8 mouse cellular contexts compared by ENCODE assay signal in the genomic region with DNA sequence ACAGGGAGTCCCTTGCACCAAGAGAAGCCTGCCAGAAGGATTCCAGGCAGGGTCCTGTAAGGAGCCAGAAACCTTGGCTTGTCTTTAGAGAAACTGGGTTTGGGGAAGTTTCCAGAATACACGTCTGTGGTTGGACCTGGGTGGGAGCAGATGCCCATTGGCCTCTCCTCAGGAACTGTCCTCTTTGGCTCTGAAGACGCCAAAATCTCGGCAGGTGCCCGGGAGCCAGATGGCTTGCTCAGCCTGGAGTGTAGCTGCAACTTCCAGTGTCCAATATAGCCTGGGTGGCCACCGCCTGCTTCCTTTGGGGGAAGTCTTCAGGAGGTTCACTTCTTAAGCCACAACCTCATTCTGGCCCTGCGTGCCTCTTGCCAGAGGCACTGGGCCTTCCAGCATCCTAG. TPM values are rescaled to one million over a fixed set of nuclear protein-coding genes. Genes with fewer than 3 reads are reported as not detected.
DNase-seq lines count a peak whose midpoint lies in the region; ATAC-seq lines count a peak whose summit lies in the region.

No protein-coding gene starts in this region.

- H3K36me3 ChIP-seq in midbrain, embryonic 10.5 days: peaks cover 41% of the 10 kb centered on the region
- H3K36me3 ChIP-seq in midbrain, embryonic 14.5 days (ENCODE audit: control insufficient read depth, insufficient read depth, low read length): peaks cover 48% of the 10 kb centered on the region
- H3K36me3 ChIP-seq in hindbrain, embryonic 10.5 days: peaks cover 45% of the 10 kb centered on the region
- H3K36me3 ChIP-seq in macrophage (ENCODE audit: inconsistent target): peaks cover 27% of the 10 kb centered on the region

- peak overlapping the region; percentile 47; the same call in 1 of the 2 replicates for H3K4me3 ChIP-seq in midbrain, embryonic 10.5 days
- no peak overlapping the region for H3K4me3 ChIP-seq in midbrain, embryonic 14.5 days (replicated peaks; ENCODE audit: low read depth, low read length)
- H3K4me3 ChIP-seq in hindbrain, embryonic 10.5 days: peak overlapping the region; percentile 46; the same call in 1 of the 2 replicates
- no peak overlapping the region for H3K4me3 ChIP-seq in macrophage (ENCODE audit: inconsistent target)

- no peak for DNase-seq in midbrain, embryonic 10.5 days (ENCODE audit: low spot score)
- DNase-seq in midbrain, embryonic 14.5 days: no peak
- no peak for DNase-seq in hindbrain, embryonic 10.5 days (ENCODE audit: low spot score)
- no peak for DNase-seq in ovary, postnatal 10 days (ENCODE audit: low spot score)
- DNase-seq in retina, embryonic 14.5 days (ENCODE audit: low spot score): no peak

- peaks cover 53% of the 10 kb centered on the region for H3K4me1 ChIP-seq in midbrain, embryonic 10.5 days
- peaks cover 29% of the 10 kb centered on the region for H3K4me1 ChIP-seq in midbrain, embryonic 14.5 days (ENCODE audit: control insufficient read depth, insufficient read depth, low read length)
- peaks cover 62% of the 10 kb centered on the region for H3K4me1 ChIP-seq in hindbrain, embryonic 10.5 days (replicated peaks)

- no peaks in the 10 kb centered on the region for H3K79me2 ChIP-seq in macrophage (ENCODE audit: inconsistent target)

- no peak for ATAC-seq in midbrain, embryonic 14.5 days (ENCODE audit: low FRiP score, low TSS enrichment)
- ATAC-seq in common myeloid progenitor, adult 5-6 weeks (replicated peaks; ENCODE audit: low read depth, poor library complexity, severe bottlenecking): 0 out of 2 replicates have a peak, but pooled peaks have one; percentile 9
- ATAC-seq in CD4-positive, CD25-positive, alpha-beta regulatory T cell, adult 4 months: no peak

- H3K9me3 ChIP-seq in midbrain, embryonic 10.5 days (replicated peaks): no peaks in the 10 kb centered on the region
- no peaks in the 10 kb centered on the region for H3K9me3 ChIP-seq in midbrain, embryonic 14.5 days (ENCODE audit: control insufficient read depth, low read length)
- H3K9me3 ChIP-seq in hindbrain, embryonic 10.5 days: no peaks in the 10 kb centered on the region

- WGBS in midbrain, embryonic 10.5 days: 36% methylated on average over 6 of the region's 6 CpGs
- 41% methylated on average over 6 of the region's 6 CpGs for WGBS in midbrain, embryonic 14.5 days
- 32% methylated on average over 6 of the region's 6 CpGs for WGBS in hindbrain, embryonic 10.5 days
- WGBS in macrophage (ENCODE audit: missing documents): 5% methylated on average over 6 of the region's 6 CpGs

- H3K27ac ChIP-seq in midbrain, embryonic 10.5 days (replicated peaks): no peak overlapping the region
- H3K27ac ChIP-seq in midbrain, embryonic 14.5 days (replicated peaks; ENCODE audit: low read depth, low read length): no peak overlapping the region
- H3K27ac ChIP-seq in hindbrain, embryonic 10.5 days: no peak overlapping the region
- H3K27ac ChIP-seq in macrophage: 0 out of 2 replicates have a peak overlapping the region, but pooled peaks have one; percentile 10

- H3K9ac ChIP-seq in midbrain, embryonic 14.5 days (replicated peaks; ENCODE audit: low read length): no peak overlapping the region; the same call in 1 of the 2 replicates

- H3K27me3 ChIP-seq in midbrain, embryonic 10.5 days (ENCODE audit: low read depth, poor library complexity, severe bottlenecking): peaks cover 46% of the 10 kb centered on the region
- H3K27me3 ChIP-seq in midbrain, embryonic 14.5 days (ENCODE audit: control insufficient read depth, insufficient read depth, low read length): peaks cover 41% of the 10 kb centered on the region
- peaks cover 46% of the 10 kb centered on the region for H3K27me3 ChIP-seq in hindbrain, embryonic 10.5 days (ENCODE audit: insufficient read depth, poor library complexity, severe bottlenecking)

- H3K4me2 ChIP-seq in midbrain, embryonic 14.5 days (ENCODE audit: low read length): no peak overlapping the region

RNA-seq across cellular contexts. Expression of a gene that starts 0.3 kb away (rescaled TPM):
- polyA plus RNA-seq in midbrain, embryonic 10.5 days (2016; fragmentation: Nextera tagmentation; extraction: Ambion mirVana): 0.05 and 0.27 TPM in 2 replicates
- polyA plus RNA-seq in midbrain, embryonic 14.5 days (2014; fragmentation: Nextera tagmentation; extraction: Ambion mirVana): 8.8 and 9.2 TPM in 2 replicates
- 0.55 TPM in 1 of 2 replicates, not detected in the other for total RNA-seq in common myeloid progenitor, adult 5-6 weeks (2017)
- 0.05 and 0.44 TPM in 2 replicates for polyA plus RNA-seq in hindbrain, embryonic 10.5 days (2016; fragmentation: Nextera tagmentation; extraction: Ambion mirVana)
- total RNA-seq in macrophage (2018; cell fraction: chromatin; rRNA removed): 1 to 10 TPM in 15 of 26 experiments, under 1 TPM in 11; 0.28 to 3.6 (median 1.1) TPM
- total RNA-seq in macrophage (2018; cell fraction: cytosol; rRNA removed): under 1 TPM; 0.04 to 0.44 (median 0.14) TPM
- 1 to 10 TPM in 11 of 26 experiments, under 1 TPM in 14, not detected in 1; 0.27 to 2.4 (median 0.85) TPM for total RNA-seq in macrophage (2018; cell fraction: nucleus; rRNA removed)
- 0.07 to 0.50 TPM (median 0.26 TPM) in 3 replicates for polyA plus RNA-seq in macrophage (2018)
- polyA plus RNA-seq in CD4-positive, CD25-positive, alpha-beta regulatory T cell, adult 4 months (2017; shearing (Covaris generic)): not detected

RNA-seq across cellular contexts. Expression of a gene that starts 6.9 kb away (rescaled TPM):
- 159 and 187 TPM in 2 replicates for polyA plus RNA-seq in midbrain, embryonic 10.5 days (2016; fragmentation: Nextera tagmentation; extraction: Ambion mirVana)
- 167 and 206 TPM in 2 replicates for polyA plus RNA-seq in midbrain, embryonic 14.5 days (2014; fragmentation: Nextera tagmentation; extraction: Ambion mirVana)
- total RNA-seq in common myeloid progenitor, adult 5-6 weeks (2017): 33.5 and 40.8 TPM in 2 replicates
- polyA plus RNA-seq in hindbrain, embryonic 10.5 days (2016; fragmentation: Nextera tagmentation; extraction: Ambion mirVana): 163 and 189 TPM in 2 replicates
- total RNA-seq in macrophage (2018; cell fraction: chromatin; rRNA removed): 1 to 10 TPM in 19 of 26 experiments, not detected in 7; 1.4 to 9.9 (median 2.5) TPM
- 10 to 100 TPM in 15 of 26 experiments, 1 to 10 TPM in 11; 5.4 to 14.7 (median 10.2) TPM for total RNA-seq in macrophage (2018; cell fraction: cytosol; rRNA removed)
- total RNA-seq in macrophage (2018; cell fraction: nucleus; rRNA removed): 1 to 10 TPM in 23 of 26 experiments, not detected in 3; 1.0 to 8.0 (median 3.4) TPM
- 9.0 to 13.7 TPM (median 13.0 TPM) in 3 replicates for polyA plus RNA-seq in macrophage (2018)
- 10 to 100 TPM; 53.9 to 66.8 TPM for polyA plus RNA-seq in CD4-positive, CD25-positive, alpha-beta regulatory T cell, adult 4 months (2017; shearing (Covaris generic))

RNA-seq across cellular contexts. Expression of a gene that starts 7.3 kb away (rescaled TPM):
- 6.7 and 7.8 TPM in 2 replicates for polyA plus RNA-seq in midbrain, embryonic 10.5 days (2016; fragmentation: Nextera tagmentation; extraction: Ambion mirVana)
- 2.1 and 3.9 TPM in 2 replicates for polyA plus RNA-seq in midbrain, embryonic 14.5 days (2014; fragmentation: Nextera tagmentation; extraction: Ambion mirVana)
- total RNA-seq in common myeloid progenitor, adult 5-6 weeks (2017): 3.4 TPM in 1 of 2 replicates, not detected in the other
- polyA plus RNA-seq in hindbrain, embryonic 10.5 days (2016; fragmentation: Nextera tagmentation; extraction: Ambion mirVana): 1.4 and 3.8 TPM in 2 replicates
- 1 to 10 TPM in 24 of 26 experiments, under 1 TPM in 2; 0.17 to 5.6 (median 2.8) TPM for total RNA-seq in macrophage (2018; cell fraction: chromatin; rRNA removed)
- 1 to 10 TPM in 5 of 26 experiments, under 1 TPM in 12, not detected in 9; 0.03 to 3.4 (median 0.24) TPM for total RNA-seq in macrophage (2018; cell fraction: cytosol; rRNA removed)
- total RNA-seq in macrophage (2018; cell fraction: nucleus; rRNA removed): 1 to 10 TPM in 16 of 26 experiments, under 1 TPM in 9, not detected in 1; 0.40 to 3.8 (median 1.7) TPM
- polyA plus RNA-seq in macrophage (2018): 0.04 to 0.60 TPM (median 0.15 TPM) in 3 replicates
- 1 to 10 TPM; 1.6 to 4.7 TPM for polyA plus RNA-seq in CD4-positive, CD25-positive, alpha-beta regulatory T cell, adult 4 months (2017; shearing (Covaris generic))

RNA-seq across cellular contexts. Expression of a gene that starts 24.3 kb away (rescaled TPM):
- polyA plus RNA-seq in midbrain, embryonic 10.5 days (2016; fragmentation: Nextera tagmentation; extraction: Ambion mirVana): 344 and 364 TPM in 2 replicates
- 318 and 409 TPM in 2 replicates for polyA plus RNA-seq in midbrain, embryonic 14.5 days (2014; fragmentation: Nextera tagmentation; extraction: Ambion mirVana)
- 57.2 and 84.7 TPM in 2 replicates for total RNA-seq in common myeloid progenitor, adult 5-6 weeks (2017)
- polyA plus RNA-seq in hindbrain, embryonic 10.5 days (2016; fragmentation: Nextera tagmentation; extraction: Ambion mirVana): 376 and 388 TPM in 2 replicates
- total RNA-seq in macrophage (2018; cell fraction: chromatin; rRNA removed): 10 to 100 TPM; 30.5 to 83.6 (median 45.1) TPM
- 100 to 1,000 TPM; 226 to 361 (median 277) TPM for total RNA-seq in macrophage (2018; cell fraction: cytosol; rRNA removed)
- total RNA-seq in macrophage (2018; cell fraction: nucleus; rRNA removed): 100 to 1,000 TPM in 3 of 26 experiments, 10 to 100 TPM in 23; 31.8 to 109 (median 65.2) TPM
- polyA plus RNA-seq in macrophage (2018): 258 to 279 TPM (median 262 TPM) in 3 replicates
- polyA plus RNA-seq in CD4-positive, CD25-positive, alpha-beta regulatory T cell, adult 4 months (2017; shearing (Covaris generic)): 100 to 1,000 TPM; 257 to 281 TPM

RNA-seq across cellular contexts. Expression of a gene that starts 26.4 kb away (rescaled TPM):
- 71.2 and 75.1 TPM in 2 replicates for polyA plus RNA-seq in midbrain, embryonic 10.5 days (2016; fragmentation: Nextera tagmentation; extraction: Ambion mirVana)
- polyA plus RNA-seq in midbrain, embryonic 14.5 days (2014; fragmentation: Nextera tagmentation; extraction: Ambion mirVana): 60.9 and 62.6 TPM in 2 replicates
- 78.2 and 83.9 TPM in 2 replicates for total RNA-seq in common myeloid progenitor, adult 5-6 weeks (2017)
- 75.5 and 80.0 TPM in 2 replicates for polyA plus RNA-seq in hindbrain, embryonic 10.5 days (2016; fragmentation: Nextera tagmentation; extraction: Ambion mirVana)
- 100 to 1,000 TPM in 18 of 26 experiments, 10 to 100 TPM in 8; 51.6 to 253 (median 156) TPM for total RNA-seq in macrophage (2018; cell fraction: chromatin; rRNA removed)
- 10 to 100 TPM; 28.1 to 54.2 (median 44.7) TPM for total RNA-seq in macrophage (2018; cell fraction: cytosol; rRNA removed)
- 100 to 1,000 TPM in 8 of 26 experiments, 10 to 100 TPM in 18; 23.1 to 143 (median 77.8) TPM for total RNA-seq in macrophage (2018; cell fraction: nucleus; rRNA removed)
- polyA plus RNA-seq in macrophage (2018): 48.4 to 64.3 TPM (median 52.1 TPM) in 3 replicates
- polyA plus RNA-seq in CD4-positive, CD25-positive, alpha-beta regulatory T cell, adult 4 months (2017; shearing (Covaris generic)): 10 to 100 TPM; 17.0 to 20.1 TPM

Comparison
In these comparisons a context has a peak if more than half of its experiments do, and no peak if none do; other contexts are left out.
1. H3K4me3 ChIP-seq: peak in midbrain, embryonic 10.5 days (single experiment) and hindbrain, embryonic 10.5 days (single experiment); none in midbrain, embryonic 14.5 days (single experiment) and macrophage (single experiment).